Mouse (Mus musculus): ENCODE data around the gene Triobp. TPM values are rescaled to one million over a fixed set of nuclear protein-coding genes. Genes with fewer than 3 reads are reported as not detected.
A peak's percentile ranks its signal among the peaks of the same experiment; 100 is the strongest.

Gene Triobp
- polyA plus RNA-seq, 1 experiment from 2014 or later: 49.7 TPM

DNA sequence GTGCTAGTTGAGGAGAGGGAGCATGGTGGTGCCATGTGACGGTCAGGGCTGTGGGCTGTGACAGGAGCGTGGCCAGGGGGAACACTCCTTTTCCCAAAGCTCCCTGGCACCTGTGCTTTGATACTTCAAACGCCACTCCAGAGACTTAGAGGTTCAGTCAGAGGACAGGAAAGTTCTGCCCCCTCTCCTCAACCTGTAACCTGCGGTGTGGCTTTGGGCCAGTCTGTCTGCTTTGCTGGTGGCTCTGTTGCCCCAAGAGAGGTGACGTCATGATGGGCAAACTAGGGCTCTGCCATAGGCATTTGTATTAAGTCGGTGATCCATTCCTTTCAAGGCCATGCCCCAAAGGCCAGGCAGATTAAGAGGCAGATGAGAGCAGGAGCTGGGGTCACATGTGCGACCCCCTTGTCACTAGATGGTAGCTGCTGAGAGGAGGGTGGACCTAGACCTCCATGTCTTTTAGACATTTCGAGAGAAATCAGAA is 30.2 kb downstream of the Triobp start:
- no peaks in the 10 kb centered on the region for H3K27me3 ChIP-seq (replicated peaks; ENCODE audit: control insufficient read depth, insufficient read depth, low read length)
- WGBS: 95% methylated on average over 8 of the region's 8 CpGs
- ATAC-seq: no peak

DNA sequence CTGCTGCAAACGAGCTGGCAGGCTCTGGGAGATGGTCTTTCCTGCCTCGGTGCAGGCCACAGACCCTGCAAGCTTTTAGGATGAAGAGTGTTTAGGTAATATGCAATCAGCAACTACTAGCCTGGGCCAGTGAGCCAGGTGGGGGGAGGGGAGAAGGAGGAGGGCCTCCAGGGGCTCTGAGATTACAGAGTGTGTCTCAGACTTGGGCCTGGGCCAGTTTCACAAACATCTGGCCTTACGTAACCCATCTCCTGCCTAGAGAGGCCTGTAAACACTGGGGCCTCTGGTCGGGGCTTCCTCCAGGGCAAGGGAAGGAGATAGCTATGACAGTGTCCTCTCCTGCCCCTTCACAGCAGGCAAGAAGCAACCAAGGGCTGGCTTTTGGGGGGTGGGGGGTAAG is 31.4 kb downstream of the Triobp start:
- Histone ChIP-seq H3K9me3 (ENCODE audit: control insufficient read depth, low read length) (no peaks in the 10 kb centered on the region), H3K4me2 (ENCODE audit: low read length) (no peak overlapping the region), H3K4me3 (replicated peaks; ENCODE audit: low read length) (no peak overlapping the region), H3K36me3 (ENCODE audit: control insufficient read depth, insufficient read depth) (peaks cover 3% of the 10 kb centered on the region; the same call in 1 of the 2 replicates), H3K4me1 (replicated peaks; ENCODE audit: control insufficient read depth, insufficient read depth, low read length) (peaks cover 18% of the 10 kb centered on the region), H3K27me3 (replicated peaks; ENCODE audit: control insufficient read depth, insufficient read depth, low read length) (no peaks in the 10 kb centered on the region), H3K9ac (replicated peaks; ENCODE audit: low read depth, low read length) (no peak overlapping the region), H3K27ac (ENCODE audit: low read length) (no peak overlapping the region)
- no peak for ATAC-seq
- 26% methylated on average over 4 of the region's 4 CpGs for WGBS

More for the DNA sequence above, 30.2 kb downstream of the Triobp start:
- Histone ChIP-seq H3K4me2 (ENCODE audit: low read length) (no peak overlapping the region), H3K9ac (replicated peaks; ENCODE audit: low read depth, low read length) (no peak overlapping the region), H3K36me3 (ENCODE audit: control insufficient read depth, insufficient read depth) (peaks cover 3% of the 10 kb centered on the region; the same call in 1 of the 2 replicates), H3K27ac (ENCODE audit: low read length) (no peak overlapping the region), H3K4me3 (replicated peaks; ENCODE audit: low read length) (no peak overlapping the region), H3K4me1 (replicated peaks; ENCODE audit: control insufficient read depth, insufficient read depth, low read length) (peaks cover 6% of the 10 kb centered on the region), H3K9me3 (ENCODE audit: control insufficient read depth, low read length) (no peaks in the 10 kb centered on the region)

DNA sequence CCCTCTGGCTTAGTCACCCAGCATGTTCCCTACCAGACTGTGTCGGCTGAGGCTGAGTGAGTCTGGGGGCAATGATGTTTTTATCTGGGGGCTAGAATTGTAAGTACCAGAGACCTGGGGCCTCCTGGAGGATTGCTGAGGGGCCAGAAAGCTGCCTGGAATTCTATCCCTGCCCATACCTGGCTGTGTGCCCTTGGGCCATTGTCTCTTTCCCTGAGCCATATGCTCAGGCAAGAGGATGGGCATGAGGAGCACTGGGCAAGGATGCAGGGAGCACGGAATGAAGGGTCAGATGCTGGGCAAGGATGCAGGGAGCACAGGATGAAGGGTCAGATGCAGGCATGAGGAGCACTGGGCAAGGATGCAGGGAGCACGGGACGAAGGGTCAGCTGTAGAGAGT is 32.6 kb downstream of the Triobp start:
- 79% methylated on average over 4 of the region's 4 CpGs for WGBS
- no peak overlapping the region for H3K9ac ChIP-seq (replicated peaks; ENCODE audit: low read depth, low read length)

DNA sequence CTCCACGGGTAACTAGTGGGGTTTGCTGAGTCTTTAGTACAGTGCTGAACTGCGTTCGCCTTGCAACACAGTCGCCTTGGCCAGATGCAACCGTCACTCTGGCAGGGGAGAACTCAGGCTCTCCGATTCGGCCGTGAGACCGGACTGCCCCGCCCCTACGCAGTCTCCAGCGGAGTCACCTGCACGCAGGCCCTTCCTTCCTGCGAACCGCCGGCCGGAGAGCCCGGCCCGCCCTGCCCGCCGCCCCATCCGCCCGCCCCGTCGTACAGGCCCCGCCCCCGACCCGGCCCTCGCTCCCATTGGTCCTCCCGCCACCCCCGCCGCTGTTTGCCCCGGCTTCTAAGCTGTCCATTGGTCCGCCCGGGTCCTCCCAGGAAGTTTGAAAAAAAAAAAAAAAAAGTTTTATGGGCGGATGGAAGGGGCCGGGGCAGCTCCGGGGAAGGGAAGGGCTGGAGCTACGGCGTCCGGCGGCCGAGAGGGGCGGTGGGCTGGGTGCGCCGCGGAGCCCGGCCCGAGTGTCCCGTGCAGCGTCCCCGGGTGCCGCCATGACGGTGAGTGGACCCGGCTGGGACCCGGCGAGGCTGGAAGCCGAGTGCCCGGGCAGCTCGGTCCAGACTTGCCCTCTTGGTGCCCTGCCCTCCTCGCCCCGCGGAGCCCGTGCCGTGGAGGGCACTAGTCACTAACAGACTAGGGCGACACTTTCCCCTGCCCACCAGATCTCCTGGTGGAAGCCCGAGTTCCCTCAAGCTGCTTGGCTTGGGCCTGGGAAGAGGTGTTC is 35.3 kb downstream of the Triobp start:
- ATAC-seq: peak; percentile 75
- Histone ChIP-seq H3K27me3 (replicated peaks; ENCODE audit: control insufficient read depth, insufficient read depth, low read length) (no peaks in the 10 kb centered on the region), H3K9me3 (ENCODE audit: control insufficient read depth, low read length) (no peaks in the 10 kb centered on the region), H3K9ac (replicated peaks; ENCODE audit: low read depth, low read length) (peak overlapping the region; percentile 61), H3K4me3 (replicated peaks; ENCODE audit: low read length) (peak overlapping the region; percentile 52), H3K4me2 (ENCODE audit: low read length) (peak overlapping the region; percentile 75), H3K4me1 (replicated peaks; ENCODE audit: control insufficient read depth, insufficient read depth, low read length) (peaks cover 23% of the 10 kb centered on the region), H3K36me3 (ENCODE audit: control insufficient read depth, insufficient read depth) (no peaks in the 10 kb centered on the region), H3K27ac (ENCODE audit: low read length) (peak overlapping the region; percentile 56)
- WGBS: under 1% methylated on average over 56 of the region's 67 CpGs

More for the DNA sequence above, 32.6 kb downstream of the Triobp start:
- ATAC-seq: no peak
- Histone ChIP-seq H3K4me1 (replicated peaks; ENCODE audit: control insufficient read depth, insufficient read depth, low read length) (peaks cover 18% of the 10 kb centered on the region), H3K27ac (ENCODE audit: low read length) (no peak overlapping the region), H3K4me3 (replicated peaks; ENCODE audit: low read length) (no peak overlapping the region), H3K4me2 (ENCODE audit: low read length) (no peak overlapping the region), H3K27me3 (replicated peaks; ENCODE audit: control insufficient read depth, insufficient read depth, low read length) (no peaks in the 10 kb centered on the region), H3K36me3 (ENCODE audit: control insufficient read depth, insufficient read depth) (peaks cover 3% of the 10 kb centered on the region; the same call in 1 of the 2 replicates), H3K9me3 (ENCODE audit: control insufficient read depth, low read length) (no peaks in the 10 kb centered on the region)

DNA sequence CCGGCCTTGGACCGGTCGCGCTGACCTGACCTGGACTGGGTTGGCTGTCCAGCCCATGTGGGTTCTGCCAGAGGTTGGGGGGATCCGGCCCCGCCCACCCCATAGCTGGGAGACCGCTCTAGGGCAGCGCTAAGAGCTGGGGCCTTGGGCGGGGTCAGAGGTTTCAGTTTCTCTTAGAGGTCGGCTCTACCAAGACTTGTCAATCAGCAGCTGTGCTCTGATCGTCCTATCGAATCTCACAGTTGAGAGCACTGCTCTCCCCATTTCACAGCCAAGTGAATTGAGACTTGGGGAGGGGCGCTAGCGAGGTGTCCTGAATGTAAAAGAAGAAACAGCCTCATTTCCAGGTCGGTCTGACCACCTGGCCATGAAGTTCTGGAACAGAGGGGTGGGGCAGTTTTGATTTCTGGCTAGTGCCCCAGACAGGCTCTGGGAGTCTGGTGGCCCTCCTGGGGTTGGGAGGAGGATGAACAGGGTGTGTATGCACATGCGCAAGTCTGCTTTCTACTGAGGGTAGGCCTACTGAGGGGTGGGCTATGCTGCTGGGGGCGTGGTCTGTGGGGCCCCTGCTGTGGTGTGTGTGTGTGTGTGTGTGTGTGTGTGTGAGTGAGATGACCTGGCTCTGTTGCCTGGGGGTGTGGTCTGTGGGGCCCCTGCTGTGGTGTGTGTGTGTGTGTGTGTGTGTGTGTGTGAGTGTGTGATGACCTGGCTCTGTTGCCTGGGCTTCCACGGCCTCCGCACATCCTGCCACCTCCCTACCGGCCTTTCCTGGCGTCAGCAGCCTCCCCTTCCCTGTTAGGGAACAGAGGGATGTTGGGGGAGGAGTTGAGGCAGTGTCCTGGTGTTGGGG is 36.1 kb downstream of the Triobp start:
- no peaks in the 10 kb centered on the region for H3K36me3 ChIP-seq (ENCODE audit: control insufficient read depth, insufficient read depth)
- peak overlapping the region; percentile 61 for H3K9ac ChIP-seq (replicated peaks; ENCODE audit: low read depth, low read length)
- peaks cover 30% of the 10 kb centered on the region for H3K4me1 ChIP-seq (replicated peaks; ENCODE audit: control insufficient read depth, insufficient read depth, low read length)
- peak; percentile 7; the same call in 1 of the 2 replicates for ATAC-seq
- peak overlapping the region; percentile 75 for H3K4me2 ChIP-seq (ENCODE audit: low read length)
- peak overlapping the region; percentile 56 for H3K27ac ChIP-seq (ENCODE audit: low read length)
- WGBS: under 1% methylated on average over 21 of the region's 21 CpGs
- peak overlapping the region; percentile 52 for H3K4me3 ChIP-seq (replicated peaks; ENCODE audit: low read length)
- H3K9me3 ChIP-seq (ENCODE audit: control insufficient read depth, low read length): no peaks in the 10 kb centered on the region
- no peaks in the 10 kb centered on the region for H3K27me3 ChIP-seq (replicated peaks; ENCODE audit: control insufficient read depth, insufficient read depth, low read length)

DNA sequence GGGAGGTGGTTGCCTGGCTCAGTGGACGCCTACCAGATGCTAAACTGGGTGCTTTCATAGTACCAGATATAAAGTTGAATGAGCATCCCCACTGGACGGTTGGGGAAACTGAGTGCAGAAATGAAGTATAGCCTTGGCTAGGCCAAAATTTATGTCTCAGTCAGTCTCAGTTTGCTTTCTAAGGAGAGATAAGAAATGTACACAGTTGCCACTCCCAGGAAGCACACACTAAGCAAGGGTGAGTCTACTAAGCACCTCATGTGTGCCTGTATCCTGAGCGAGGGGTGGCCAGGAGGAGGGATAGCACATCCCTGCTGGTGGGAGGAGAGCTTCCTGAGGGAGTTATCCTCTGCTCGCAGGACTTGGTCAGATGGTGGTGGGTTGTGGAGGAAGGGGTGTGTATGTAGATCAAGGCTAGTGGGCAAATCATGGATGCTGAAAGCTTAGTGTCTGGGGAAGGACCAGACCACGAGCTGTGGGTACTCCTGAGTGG is 36.8 kb downstream of the Triobp start:
- H3K4me1 ChIP-seq (replicated peaks; ENCODE audit: control insufficient read depth, insufficient read depth, low read length): peaks cover 28% of the 10 kb centered on the region
- H3K27ac ChIP-seq (ENCODE audit: low read length): no peak overlapping the region
- no peak overlapping the region for H3K4me2 ChIP-seq (ENCODE audit: low read length)
- H3K27me3 ChIP-seq (replicated peaks; ENCODE audit: control insufficient read depth, insufficient read depth, low read length): no peaks in the 10 kb centered on the region
- no peaks in the 10 kb centered on the region for H3K36me3 ChIP-seq (ENCODE audit: control insufficient read depth, insufficient read depth)
- no peak overlapping the region for H3K4me3 ChIP-seq (replicated peaks; ENCODE audit: low read length)
- no peak for ATAC-seq
- no peaks in the 10 kb centered on the region for H3K9me3 ChIP-seq (ENCODE audit: control insufficient read depth, low read length)
- H3K9ac ChIP-seq (replicated peaks; ENCODE audit: low read depth, low read length): no peak overlapping the region
- 41% methylated on average over 5 of the region's 5 CpGs for WGBS

DNA sequence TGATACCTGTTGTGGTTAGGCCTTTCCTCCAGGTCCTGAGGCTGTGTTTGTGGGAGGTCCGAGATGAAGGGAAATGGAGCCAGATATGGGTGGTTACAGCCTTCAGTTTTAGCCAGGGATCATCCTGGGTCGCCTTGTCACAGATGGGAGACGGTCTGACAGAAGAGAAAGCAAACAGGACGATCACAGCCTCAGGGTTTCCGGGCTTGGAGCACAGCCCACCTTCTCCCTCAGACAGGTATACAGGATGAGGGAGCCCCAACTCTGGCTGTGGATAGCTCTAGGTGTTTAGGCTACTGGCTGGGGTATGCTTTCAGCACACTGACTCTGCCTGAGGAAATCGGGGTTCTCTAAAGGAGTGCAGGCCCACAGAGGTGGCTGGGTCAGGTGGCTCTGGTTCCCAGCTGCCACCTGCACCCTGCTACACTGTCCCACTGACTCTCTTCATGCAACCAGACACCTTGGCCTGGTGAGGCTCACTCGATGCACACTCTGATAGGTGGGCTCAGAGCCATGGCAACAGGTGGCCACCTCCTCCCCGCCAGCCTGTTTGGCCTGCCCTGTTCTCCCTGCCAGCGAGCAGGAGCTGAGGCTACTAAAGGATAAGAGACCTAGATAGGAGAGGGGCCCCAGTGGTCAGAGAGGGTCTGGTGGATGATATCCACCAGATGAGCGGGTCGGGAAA is 39.2 kb downstream of the Triobp start:
- peaks cover 28% of the 10 kb centered on the region for H3K4me1 ChIP-seq (replicated peaks; ENCODE audit: control insufficient read depth, insufficient read depth, low read length)
- H3K27ac ChIP-seq (ENCODE audit: low read length): no peak overlapping the region
- H3K36me3 ChIP-seq (ENCODE audit: control insufficient read depth, insufficient read depth): 0 out of 2 replicates have a peak, but pooled peaks cover 3% of the 10 kb centered on the region
- H3K9me3 ChIP-seq (ENCODE audit: control insufficient read depth, low read length): no peaks in the 10 kb centered on the region
- no peaks in the 10 kb centered on the region for H3K27me3 ChIP-seq (replicated peaks; ENCODE audit: control insufficient read depth, insufficient read depth, low read length)
- no peak overlapping the region for H3K9ac ChIP-seq (replicated peaks; ENCODE audit: low read depth, low read length)
- H3K4me2 ChIP-seq (ENCODE audit: low read length): no peak overlapping the region
- 63% methylated on average over 11 of the region's 11 CpGs for whole genome bisulfite sequencing
- ATAC-seq: no peak
- H3K4me3 ChIP-seq (replicated peaks; ENCODE audit: low read length): no peak overlapping the region

DNA sequence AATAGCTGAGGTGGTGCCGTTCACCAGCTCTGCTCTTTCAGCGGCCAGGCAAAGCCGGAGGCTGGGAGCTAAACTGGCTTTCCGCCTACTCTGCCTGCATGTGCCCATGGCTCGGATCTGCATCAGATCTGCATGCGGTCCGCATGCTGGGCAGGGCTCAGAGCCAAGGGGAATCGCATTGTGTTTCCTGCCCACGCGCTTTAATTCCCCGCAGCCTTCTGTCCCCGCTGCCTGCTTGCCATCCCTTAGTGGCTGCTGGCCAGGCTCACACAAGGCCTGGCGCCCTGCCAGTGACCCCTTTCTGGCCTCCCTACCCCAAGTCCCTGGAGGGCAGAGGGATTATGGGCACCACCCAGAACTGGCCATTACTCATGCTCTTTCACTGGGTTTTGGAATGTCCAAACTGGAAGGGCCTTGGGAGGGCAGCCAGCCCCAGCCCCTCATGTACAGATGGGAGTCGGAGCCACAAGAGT is 41.0 kb downstream of the Triobp start:
- Histone ChIP-seq H3K9me3 (ENCODE audit: control insufficient read depth, low read length) (no peaks in the 10 kb centered on the region), H3K36me3 (ENCODE audit: control insufficient read depth, insufficient read depth) (peaks cover 9% of the 10 kb centered on the region; the same call in 1 of the 2 replicates), H3K4me2 (ENCODE audit: low read length) (no peak overlapping the region), H3K4me1 (replicated peaks; ENCODE audit: control insufficient read depth, insufficient read depth, low read length) (peaks cover 16% of the 10 kb centered on the region), H3K9ac (replicated peaks; ENCODE audit: low read depth, low read length) (no peak overlapping the region), H3K27ac (ENCODE audit: low read length) (peak overlapping the region; percentile 0; the same call in 1 of the 2 replicates), H3K27me3 (replicated peaks; ENCODE audit: control insufficient read depth, insufficient read depth, low read length) (no peaks in the 10 kb centered on the region), H3K4me3 (replicated peaks; ENCODE audit: low read length) (no peak overlapping the region)
- ATAC-seq: peak; percentile 82
- 17% methylated on average over 14 of the region's 14 CpGs for WGBS

Measured in forebrain, embryonic 16.5 days (tissue).